Mouse (Mus musculus) testis, adult 2 months (tissue): ENCODE measurements around the gene Map2k5.

Experiments
- CTCF ChIP-seq: fragments of 200-500 bp; IDR thresholded peaks from 2 replicates; pipeline ENCODE4 v1.5.1; 2012; ENCODE audit warnings: low read depth, mild to moderate bottlenecking, inconsistent platforms, low read length, moderate library complexity; ENCODE audit not compliant: control insufficient read depth, insufficient read depth, insufficient replicate concordance
- POLR2A ChIP-seq: fragments of 200-500 bp; IDR thresholded peaks from 2 replicates; pipeline ENCODE4 v1.6.1; 2012; ENCODE audit warnings: low read depth, mild to moderate bottlenecking, inconsistent platforms, low read length, moderate library complexity; ENCODE audit not compliant: control insufficient read depth

DNA sequence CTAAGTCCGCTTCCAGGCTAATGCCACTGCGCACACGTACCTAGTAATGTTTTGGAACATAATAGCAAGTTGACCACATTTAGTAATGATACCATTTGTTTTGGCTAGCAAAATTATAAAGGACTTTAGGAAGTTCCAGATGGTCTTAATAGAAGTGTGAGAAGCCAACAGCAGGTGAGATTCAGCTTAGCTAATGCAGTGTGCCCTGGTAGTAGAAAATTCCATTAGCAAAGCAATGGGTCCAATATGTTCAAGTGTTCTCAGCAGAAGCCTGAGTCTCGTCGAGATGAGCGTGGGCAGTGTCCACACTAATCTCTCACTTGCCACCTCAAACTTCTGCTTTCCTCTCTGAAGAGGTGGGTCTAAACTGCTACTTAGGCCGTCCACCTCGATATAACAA is 27.7 kb downstream of the Map2k5 start:
- TF ChIP-seq POLR2A (no peak), CTCF (no peak)
